Mouse (Mus musculus): ENCODE measurements at regions not wholly inside any gene's neighbourhood (a gene's known extent, or its start where the extent isn't known, plus 50 kb on each side); places are given as distances from the start of the nearest gene placed in this dataset.

- TF ChIP-seq CTCF (IDR thresholded peaks at IDR 0.05; ENCODE audit: low read depth, low read length) (no peak), GATA1 (IDR thresholded peaks at IDR 0.05; ENCODE audit: borderline replicate concordance, low read length) (no peak), TAL1 (conservative IDR thresholded peaks at IDR 0.05; ENCODE audit: low read depth, low read length) (no peak), POLR2AphosphoS5 (IDR thresholded peaks at IDR 0.05; ENCODE audit: insufficient replicate concordance, low read depth, low read length) (no peak), GATA2 (IDR thresholded peaks at IDR 0.05; ENCODE audit: borderline replicate concordance, low read depth, low read length) (no peak)
These were observed 155.8 kb upstream of the Gulp1 start for GRCm38 (mm10) chr1:44395538-44395937.

Data from G1E (cell line).